Mouse (Mus musculus) testis, adult 2 months (tissue): ENCODE measurements around the gene Mdc1.

Source experiments
- CTCF ChIP-seq: fragments of 200-500 bp; IDR thresholded peaks from 2 replicates; pipeline ENCODE4 v1.5.1; 2012; ENCODE audit warnings: low read depth, mild to moderate bottlenecking, inconsistent platforms, low read length, moderate library complexity; ENCODE audit not compliant: control insufficient read depth, insufficient read depth, insufficient replicate concordance
- POLR2A ChIP-seq: fragments of 200-500 bp; IDR thresholded peaks from 2 replicates; pipeline ENCODE4 v1.6.1; 2012; ENCODE audit warnings: low read depth, mild to moderate bottlenecking, inconsistent platforms, low read length, moderate library complexity; ENCODE audit not compliant: control insufficient read depth

DNA sequence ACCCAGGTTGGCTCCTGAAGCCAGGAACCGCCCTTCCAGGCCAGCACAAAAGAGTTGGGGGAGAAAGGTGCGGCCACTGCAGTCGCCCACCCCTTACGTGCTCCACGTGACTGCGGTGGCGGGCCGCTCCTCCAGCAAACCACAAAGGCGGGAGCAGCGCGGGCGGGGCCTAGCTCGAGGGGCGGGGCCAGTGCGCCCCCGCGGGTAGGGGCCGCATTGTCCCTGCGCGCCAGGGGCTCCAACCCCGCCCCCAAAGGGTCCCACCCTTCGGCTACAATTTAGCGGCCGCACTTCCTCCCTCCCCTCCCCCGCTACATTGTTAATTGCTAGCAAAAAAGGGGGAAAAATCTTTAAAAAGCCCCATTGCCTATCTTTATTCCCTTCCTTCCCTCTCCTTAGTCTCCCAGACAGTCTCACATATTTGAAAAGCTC lies 4.3 kb upstream of the Mdc1 start:
- no peak for TF ChIP-seq POLR2A
- no peak for TF ChIP-seq CTCF
